Mouse (Mus musculus) neural tube, embryonic 11.5 days (tissue): ENCODE results near the gene Slc2a10. TPM values are rescaled to one million over a fixed set of nuclear protein-coding genes. Genes with fewer than 3 reads are reported as not detected.

Experiments
- polyA plus RNA-seq: library from polyadenylated mRNA; unstranded; fragments of >200 nt; fragmentation: Nextera tagmentation; extraction: Ambion mirVana; gene quantifications from 2 replicates; pipeline ENCODE4 v1.2.1, GENCODE M21; 2014

Gene Slc2a10
- polyA plus RNA-seq, 1 experiment from 2014 or later, result 3.6 TPM

Other genes with a start within 250 kb of the Slc2a10 start
- 47.3 and 48.2 TPM in 2 replicates for gene Slc35c2, start 215.9 kb upstream of the Slc2a10 start, polyA plus RNA-seq
- 89.0 and 97.7 TPM in 2 replicates for gene Elmo2, start 177.3 kb upstream of the Slc2a10 start, polyA plus RNA-seq
- 5.1 and 6.1 TPM in 2 replicates for gene Zfp663, start 135.1 kb upstream of the Slc2a10 start, polyA plus RNA-seq
- 22.2 and 23.0 TPM in 2 replicates for gene Zfp334, start 115.5 kb upstream of the Slc2a10 start, polyA plus RNA-seq
- gene Ocstamp, start 103.4 kb upstream of the Slc2a10 start, polyA plus RNA-seq, result not detected in 2 replicates
- 0.23 and 0.24 TPM in 2 replicates for gene Slc13a3, start 30.6 kb upstream of the Slc2a10 start, polyA plus RNA-seq
- 48.4 and 52.9 TPM in 2 replicates for gene Trp53rka, start 10.5 kb upstream of the Slc2a10 start, polyA plus RNA-seq
- gene Eya2, start 91.2 kb downstream of the Slc2a10 start, polyA plus RNA-seq, result 25.6 and 29.6 TPM in 2 replicates